Mouse (Mus musculus) ES-E14 (cell line): ENCODE measurements at regions not wholly inside any gene's neighbourhood (a gene's known extent, or its start where the extent isn't known, plus 50 kb on each side); places are given as distances from the start of the nearest gene placed in this dataset.

Experiments used
- CHD2 ChIP-seq: IDR thresholded peaks from 2 replicates; pipeline ENCODE4 v1.6.1; 2014; ENCODE audit warnings: mild to moderate bottlenecking, low read depth, low read length, inconsistent platforms
- HCFC1 ChIP-seq: IDR thresholded peaks from 2 replicates; pipeline ENCODE4 v1.6.1; 2012; ENCODE audit warnings: low read length, inconsistent platforms, borderline replicate concordance; ENCODE audit not compliant: insufficient read depth
- ZC3H11A ChIP-seq: IDR thresholded peaks from 2 replicates; pipeline ENCODE4 v1.6.1; 2012; ENCODE audit warnings: low read depth, mild to moderate bottlenecking, inconsistent platforms, low read length, borderline replicate concordance
- ZNF384 ChIP-seq: IDR thresholded peaks from 2 replicates; pipeline ENCODE4 v1.6.1; 2012; ENCODE audit warnings: low read depth, low read length, inconsistent platforms

DNA sequence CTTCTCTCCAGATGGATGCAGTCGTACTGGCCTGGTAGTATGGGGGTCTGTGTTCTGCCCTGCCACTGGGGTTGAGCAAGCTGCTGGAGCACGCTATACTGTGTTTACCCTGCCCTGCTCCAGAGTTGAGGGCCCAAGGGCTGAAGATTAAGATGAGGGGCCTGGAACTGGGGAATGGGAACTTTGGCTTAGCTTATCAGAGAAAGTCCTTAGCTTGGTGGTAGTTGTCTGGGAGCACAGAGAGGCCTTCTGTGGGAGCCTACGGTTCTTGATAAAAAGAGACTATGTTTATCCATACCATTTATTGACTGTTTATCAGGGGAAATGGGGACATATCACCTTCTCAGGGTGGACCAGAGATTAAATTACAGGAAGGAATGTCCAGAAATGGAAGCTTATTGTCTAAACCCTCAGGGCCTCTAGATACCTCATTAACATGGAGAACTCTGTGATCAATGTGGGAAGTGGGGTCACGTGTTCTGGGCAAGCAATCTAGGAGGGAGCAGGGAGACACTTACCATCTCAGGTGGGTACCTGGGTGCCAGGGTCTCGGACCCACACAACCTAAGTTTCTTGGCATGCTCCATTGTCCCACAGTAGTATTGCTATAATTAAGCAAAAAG lies 58.7 kb downstream of the Mycn start:
- TF ChIP-seq ZNF384 (no peak), ZC3H11A (no peak), HCFC1 (no peak), CHD2 (no peak)
